Comparison of ENCODE assay signal across 8 mouse cellular contexts in the genomic region with DNA sequence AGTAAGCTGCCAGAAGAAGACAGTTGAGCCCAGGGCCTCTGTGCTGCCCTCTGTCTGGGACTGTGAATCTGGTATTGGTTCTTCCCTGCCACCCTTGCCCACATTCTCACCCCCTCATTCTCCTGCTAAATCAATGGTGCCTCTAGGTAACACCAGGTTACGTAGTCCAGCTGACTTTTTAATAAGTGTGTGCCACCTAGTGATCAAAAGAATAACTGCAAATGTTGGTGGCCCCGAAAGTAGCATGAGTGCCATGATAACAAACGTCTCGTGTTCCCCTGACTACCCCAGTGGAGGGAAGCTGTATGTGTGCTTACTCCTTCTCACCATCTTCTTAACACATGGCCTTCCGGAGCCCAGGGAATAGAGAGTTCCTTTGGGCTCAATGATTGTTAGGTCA.
DNase-seq lines count a peak whose midpoint lies in the region; ATAC-seq and TF ChIP-seq lines count a peak whose summit lies in the region.

No protein-coding gene starts in this region.

- 0 out of 2 replicates have a peak, but pooled peaks have one; percentile 27 for ATAC-seq in forebrain, embryonic 12.5 days (ENCODE audit: low FRiP score)
- 0 out of 2 replicates have a peak, but pooled peaks have one; percentile 61 for ATAC-seq in midbrain, postnatal 0 days (ENCODE audit: low FRiP score)

- no peaks in the 10 kb centered on the region for H3K4me1 ChIP-seq in cerebellum, adult 2 months (ENCODE audit: control insufficient read depth, insufficient read depth, low read length)
- H3K4me1 ChIP-seq in thymus, adult 2 months (replicated peaks; ENCODE audit: control insufficient read depth, insufficient read depth, low read length): no peaks in the 10 kb centered on the region
- peaks cover 3% of the 10 kb centered on the region; the same call in 1 of the 2 replicates for H3K4me1 ChIP-seq in forebrain, embryonic 12.5 days
- H3K4me1 ChIP-seq in midbrain, postnatal 0 days (ENCODE audit: insufficient read depth, low read length): no peaks in the 10 kb centered on the region

- H3K4me3 ChIP-seq in cerebellum, adult 2 months (replicated peaks; ENCODE audit: insufficient read depth, low read depth, low read length): no peak overlapping the region
- H3K4me3 ChIP-seq in thymus, adult 2 months (ENCODE audit: control insufficient read depth, insufficient read depth, low read length): no peak overlapping the region
- H3K4me3 ChIP-seq in forebrain, embryonic 12.5 days (replicated peaks): no peak overlapping the region
- H3K4me3 ChIP-seq in layer of hippocampus, adult 2 months: no peak overlapping the region
- no peak overlapping the region for H3K4me3 ChIP-seq in midbrain, postnatal 0 days (ENCODE audit: low read depth, low read length)

- WGBS in cerebellum, adult 2 months: 43% methylated on average over 5 of the region's 5 CpGs
- WGBS in thymus, adult 2 months: 74% methylated on average over 5 of the region's 5 CpGs
- WGBS in forebrain, embryonic 12.5 days: 43% methylated on average over 5 of the region's 5 CpGs
- WGBS in midbrain, postnatal 0 days: 38% methylated on average over 5 of the region's 5 CpGs

- H3K36me3 ChIP-seq in thymus, adult 2 months (ENCODE audit: control insufficient read depth, insufficient read depth, low read length): no peaks in the 10 kb centered on the region
- H3K36me3 ChIP-seq in forebrain, embryonic 12.5 days (replicated peaks): no peaks in the 10 kb centered on the region; the same call in 1 of the 2 replicates
- H3K36me3 ChIP-seq in midbrain, postnatal 0 days (ENCODE audit: insufficient read depth, low read length): no peaks in the 10 kb centered on the region

- TF ChIP-seq POLR2A in cerebellum, adult 2 months (IDR thresholded peaks at IDR 0.05; ENCODE audit: borderline replicate concordance, insufficient read depth, low read length): no peak
- no peak for TF ChIP-seq POLR2A in thymus, adult 2 months (IDR thresholded peaks at IDR 0.05; ENCODE audit: control insufficient read depth, extremely low read depth, insufficient read depth, low read length, poor library complexity)

- no peak overlapping the region for H3K9ac ChIP-seq in forebrain, embryonic 12.5 days
- no peak overlapping the region for H3K9ac ChIP-seq in midbrain, postnatal 0 days (replicated peaks; ENCODE audit: low read length, poor library complexity, severe bottlenecking)

- intact Hi-C loops in gastrocnemius, postnatal 36 days (cut with DNase I): no loop called here

- no peak overlapping the region for H3K4me2 ChIP-seq in forebrain, embryonic 12.5 days
- H3K4me2 ChIP-seq in midbrain, postnatal 0 days (ENCODE audit: low read depth, low read length, poor library complexity, severe bottlenecking): no peak overlapping the region

- H3K9me3 ChIP-seq in forebrain, embryonic 12.5 days: no peaks in the 10 kb centered on the region
- no peaks in the 10 kb centered on the region for H3K9me3 ChIP-seq in midbrain, postnatal 0 days (ENCODE audit: low read length)

- TF ChIP-seq CTCF in cerebellum, adult 2 months (IDR thresholded peaks at IDR 0.05; ENCODE audit: borderline replicate concordance, insufficient read depth, low read depth, low read length): peak; percentile 30; the same call in 1 of the 2 replicates
- TF ChIP-seq CTCF in thymus, adult 2 months (IDR thresholded peaks at IDR 0.05; ENCODE audit: borderline replicate concordance, control insufficient read depth, extremely low read depth, insufficient read depth, low read length, poor library complexity): no peak
- peak; percentile 76 for TF ChIP-seq CTCF in layer of hippocampus, adult 2 months (conservative IDR thresholded peaks at IDR 0.05)
- TF ChIP-seq CTCF in midbrain, postnatal 0 days (IDR thresholded peaks at IDR 0.05): peak; percentile 77

- H3K27ac ChIP-seq in cerebellum, adult 2 months (ENCODE audit: insufficient read depth, low read length): no peak overlapping the region
- no peak overlapping the region for H3K27ac ChIP-seq in thymus, adult 2 months (ENCODE audit: control insufficient read depth, insufficient read depth, low read length)
- H3K27ac ChIP-seq in forebrain, embryonic 12.5 days: no peak overlapping the region
- H3K27ac ChIP-seq in layer of hippocampus, adult 2 months: no peak overlapping the region
- no peak overlapping the region for H3K27ac ChIP-seq in midbrain, postnatal 0 days (ENCODE audit: low read depth, low read length)

- peak in 1 of 2 experiments; percentile 22 for DNase-seq in cerebellum, adult 2 months
- DNase-seq in cerebellum, adult 11 months: no peak
- DNase-seq in thymus, adult 2 months: peak; percentile 13
- DNase-seq in thymus, postnatal 36 days: no peak
- peak in 1 of 2 experiments; percentile 39 for DNase-seq in layer of hippocampus, adult 2 months (ENCODE audit: low spot score in 2 of 2)
- DNase-seq in midbrain, postnatal 0 days (ENCODE audit: low spot score): peak; percentile 58
- no peak for DNase-seq in gastrocnemius, postnatal 36 days

- H3K27me3 ChIP-seq in cerebellum, adult 2 months (ENCODE audit: control insufficient read depth, insufficient read depth, low read length): no peaks in the 10 kb centered on the region
- H3K27me3 ChIP-seq in thymus, adult 2 months (ENCODE audit: control insufficient read depth, insufficient read depth, low read length): no peaks in the 10 kb centered on the region
- H3K27me3 ChIP-seq in forebrain, embryonic 12.5 days: no peaks in the 10 kb centered on the region
- H3K27me3 ChIP-seq in midbrain, postnatal 0 days (ENCODE audit: insufficient read depth, low read length): no peaks in the 10 kb centered on the region

Comparison
In these comparisons a context has a peak if more than half of its experiments do, and no peak if none do; other contexts are left out.
1. DNase-seq: peak in thymus, adult 2 months (single experiment) and midbrain, postnatal 0 days (single experiment); none in cerebellum, adult 11 months (single experiment), thymus, postnatal 36 days (0 of 2) and gastrocnemius, postnatal 36 days (0 of 2).